Mouse (Mus musculus) MEL (cell line): ENCODE measurements around the gene Gm19345. TPM values are rescaled to one million over a fixed set of nuclear protein-coding genes. Genes with fewer than 3 reads are reported as not detected.
A peak's percentile ranks its signal among the peaks of the same experiment; 100 is the strongest.

Experiments
- DNase-seq: peaks from one replicate; pipeline ENCODE4 v3.0.0; 2011; ENCODE audit warnings: low read depth, low spot score
- H3K27ac ChIP-seq: 2 replicates; pipeline ENCODE4 v1.5.1; 2012; ENCODE audit warnings: low read depth, mild to moderate bottlenecking, control low read depth, low read length, moderate library complexity; ENCODE audit not compliant: control insufficient read depth
- H3K27me3 ChIP-seq, 2 experiments: fragments of 150-350 bp in 1 of 2; sonication (generic) in 1 of 2; 2 replicates each; pipeline ENCODE4 v1.6.1; 2012; ENCODE audit warnings: low read length in 2 of 2, mild to moderate bottlenecking in 2 of 2, improper control_type of control experiment in 1 of 2, moderate library complexity in 1 of 2; ENCODE audit not compliant: insufficient read depth in 2 of 2, control insufficient read depth in 1 of 2
- H3K36me3 ChIP-seq, 2 experiments: 2 replicates each; pipeline ENCODE4 v1.6.1; 2012 to 2014; ENCODE audit warnings: low read length in 2 of 2, improper control_type of control experiment in 1 of 2, inconsistent platforms in 1 of 2, mild to moderate bottlenecking in 1 of 2; ENCODE audit not compliant: insufficient read depth in 2 of 2, control insufficient read depth in 1 of 2
- H3K4me1 ChIP-seq, 2 experiments: fragments of 150-350 bp in 1 of 2; sonication (generic) in 1 of 2; 2 replicates each; pipeline ENCODE4 v1.6.1; 2012; ENCODE audit warnings: low read length in 2 of 2, improper control_type of control experiment in 1 of 2, mild to moderate bottlenecking in 1 of 2; ENCODE audit not compliant: insufficient read depth in 2 of 2, control insufficient read depth in 1 of 2
- H3K4me3 ChIP-seq, 2 experiments: fragments of 150-350 bp in 1 of 2; sonication (generic) in 1 of 2; 2 replicates each; pipeline ENCODE4 v1.5.1; 2012; ENCODE audit warnings: low read depth in 2 of 2, low read length in 2 of 2, mild to moderate bottlenecking in 2 of 2, moderate library complexity in 2 of 2, control low read depth in 1 of 2, improper control_type of control experiment in 1 of 2; ENCODE audit not compliant: control insufficient read depth in 1 of 2, insufficient read depth in 1 of 2
- H3K79me2 ChIP-seq: 2 replicates; pipeline ENCODE4 v1.6.1; 2012; ENCODE audit warnings: mild to moderate bottlenecking, low read length, moderate library complexity; ENCODE audit not compliant: control insufficient read depth, poor library complexity, insufficient read depth
- H3K9ac ChIP-seq: 2 replicates; pipeline ENCODE4 v1.6.1; 2012; ENCODE audit warnings: low read depth, mild to moderate bottlenecking, control low read depth, low read length, moderate library complexity; ENCODE audit not compliant: control insufficient read depth, poor library complexity, severe bottlenecking
- H3K9me3 ChIP-seq: fragments of 150-350 bp; sonication (generic); replicated peaks from 2 replicates; pipeline ENCODE4 v1.6.1; 2012; ENCODE audit warnings: mild to moderate bottlenecking, low read length, improper control_type of control experiment, moderate library complexity; ENCODE audit not compliant: insufficient read depth
- BHLHE40 ChIP-seq: IDR thresholded peaks from 2 replicates; pipeline ENCODE4 v1.6.1; 2012; ENCODE audit warnings: low read depth, mild to moderate bottlenecking, inconsistent platforms, low read length, improper control_type of control experiment, borderline replicate concordance
- CHD1 ChIP-seq: IDR thresholded peaks from 2 replicates; pipeline ENCODE4 v1.6.1; 2012; ENCODE audit warnings: low read depth, mild to moderate bottlenecking, inconsistent platforms, low read length, improper control_type of control experiment
- E2F4 ChIP-seq: IDR thresholded peaks from 2 replicates; pipeline ENCODE4 v1.6.1; 2011; ENCODE audit warnings: low read depth, low read length, improper control_type of control experiment, borderline replicate concordance
- ELF1 ChIP-seq: IDR thresholded peaks from 2 replicates; pipeline ENCODE4 v1.6.1; 2014; ENCODE audit warnings: low read depth, mild to moderate bottlenecking, inconsistent platforms, low read length, improper control_type of control experiment, moderate library complexity
- EP300 ChIP-seq, 2 experiments: IDR thresholded peaks; 2 replicates each; pipeline ENCODE4 v1.6.1; 2011; ENCODE audit warnings: improper control_type of control experiment in 2 of 2, low read length in 2 of 2, low read depth in 1 of 2, mild to moderate bottlenecking in 1 of 2
- ETS1 ChIP-seq: IDR thresholded peaks from 2 replicates; pipeline ENCODE4 v1.6.1; 2012; ENCODE audit warnings: low read depth, mild to moderate bottlenecking, inconsistent platforms, low read length, improper control_type of control experiment, moderate library complexity
- GATA1 ChIP-seq: IDR thresholded peaks from 2 replicates; pipeline ENCODE4 v1.6.1; 2011; ENCODE audit warnings: low read depth, low read length, improper control_type of control experiment
- HCFC1 ChIP-seq: IDR thresholded peaks from 2 replicates; pipeline ENCODE4 v1.6.1; 2012; ENCODE audit warnings: low read depth, mild to moderate bottlenecking, inconsistent platforms, low read length, improper control_type of control experiment, moderate library complexity
- KAT2A ChIP-seq: conservative IDR thresholded peaks from 2 replicates; pipeline ENCODE4 v1.6.1; 2012; ENCODE audit warnings: low read depth, low read length, improper control_type of control experiment, inconsistent platforms
- MAFK ChIP-seq: IDR thresholded peaks from 2 replicates; pipeline ENCODE4 v1.6.1; 2011; ENCODE audit warnings: low read depth, mild to moderate bottlenecking, low read length, improper control_type of control experiment, borderline replicate concordance
- MAX ChIP-seq: IDR thresholded peaks from 2 replicates; pipeline ENCODE4 v1.6.1; 2011; ENCODE audit warnings: low read length, improper control_type of control experiment
- MEF2A ChIP-seq: IDR thresholded peaks from 2 replicates; pipeline ENCODE4 v1.6.1; 2014; ENCODE audit warnings: low read depth, mild to moderate bottlenecking, inconsistent platforms, low read length, improper control_type of control experiment; ENCODE audit not compliant: poor library complexity, insufficient replicate concordance, severe bottlenecking; ENCODE audit errors: extremely low read depth
- MYB ChIP-seq: IDR thresholded peaks from 2 replicates; pipeline ENCODE4 v1.6.1; 2011; ENCODE audit warnings: mild to moderate bottlenecking, low read depth, low read length, improper control_type of control experiment
- MYC ChIP-seq: IDR thresholded peaks from 2 replicates; pipeline ENCODE4 v1.6.1; 2011; ENCODE audit warnings: low read depth, mild to moderate bottlenecking, low read length, improper control_type of control experiment, moderate library complexity
- NELFE ChIP-seq: IDR thresholded peaks from 2 replicates; pipeline ENCODE4 v1.6.1; 2011; ENCODE audit warnings: low read depth, low read length, improper control_type of control experiment
- NRF1 ChIP-seq: IDR thresholded peaks from 2 replicates; pipeline ENCODE4 v1.6.1; 2014; ENCODE audit warnings: low read depth, mild to moderate bottlenecking, inconsistent platforms, low read length, improper control_type of control experiment, moderate library complexity; ENCODE audit not compliant: poor library complexity, insufficient read depth, severe bottlenecking
- POLR2A ChIP-seq, 2 experiments: IDR thresholded peaks; 2 replicates each; pipeline ENCODE4 v1.6.1; 2011 to 2012; ENCODE audit warnings: low read length in 2 of 2, mild to moderate bottlenecking in 2 of 2, control low read depth in 1 of 2, improper control_type of control experiment in 1 of 2, low read depth in 1 of 2, moderate library complexity in 1 of 2; ENCODE audit not compliant: control insufficient read depth in 1 of 2, insufficient read depth in 1 of 2, poor library complexity in 1 of 2
- POLR2AphosphoS5 ChIP-seq: IDR thresholded peaks from 2 replicates; pipeline ENCODE4 v1.6.1; 2012; ENCODE audit warnings: low read depth, borderline replicate concordance, mild to moderate bottlenecking, inconsistent platforms, low read length, moderate library complexity, mixed read lengths
- RAD21 ChIP-seq: IDR thresholded peaks from 2 replicates; pipeline ENCODE4 v1.6.1; 2011; ENCODE audit warnings: mild to moderate bottlenecking, low read depth, low read length, improper control_type of control experiment
- RCOR1 ChIP-seq: IDR thresholded peaks from 2 replicates; pipeline ENCODE4 v1.6.1; 2012; ENCODE audit warnings: low read depth, mild to moderate bottlenecking, inconsistent platforms, low read length, improper control_type of control experiment
- SIN3A ChIP-seq: IDR thresholded peaks from 2 replicates; pipeline ENCODE4 v1.6.1; 2012; ENCODE audit warnings: low read length, improper control_type of control experiment, inconsistent platforms
- SMC3 ChIP-seq: IDR thresholded peaks from 2 replicates; pipeline ENCODE4 v1.6.1; 2011; ENCODE audit warnings: low read depth, low read length, improper control_type of control experiment
- TAL1 ChIP-seq: IDR thresholded peaks from 2 replicates; pipeline ENCODE4 v1.6.1; 2012; ENCODE audit warnings: mild to moderate bottlenecking, inconsistent platforms, low read length, moderate library complexity, mixed read lengths
- TBP ChIP-seq: IDR thresholded peaks from 2 replicates; pipeline ENCODE4 v1.8.0; 2011; ENCODE audit warnings: low read depth, low read length, improper control_type of control experiment
- TCF12 ChIP-seq: IDR thresholded peaks from 2 replicates; pipeline ENCODE4 v1.6.1; 2014; ENCODE audit warnings: low read depth, mild to moderate bottlenecking, inconsistent platforms, low read length, improper control_type of control experiment, moderate library complexity
- UBTF ChIP-seq: IDR thresholded peaks from 2 replicates; pipeline ENCODE4 v1.6.1; 2012; ENCODE audit warnings: low read depth, mild to moderate bottlenecking, inconsistent platforms, low read length, improper control_type of control experiment, moderate library complexity, borderline replicate concordance; ENCODE audit not compliant: insufficient read depth
- USF1 ChIP-seq: IDR thresholded peaks from 2 replicates; pipeline ENCODE4 v1.6.1; 2014; ENCODE audit warnings: low read depth, mild to moderate bottlenecking, inconsistent platforms, low read length, improper control_type of control experiment, moderate library complexity
- ZC3H11A ChIP-seq: IDR thresholded peaks from 2 replicates; pipeline ENCODE4 v1.6.1; 2012; ENCODE audit warnings: low read depth, mild to moderate bottlenecking, inconsistent platforms, low read length, improper control_type of control experiment
- ZNF384 ChIP-seq: IDR thresholded peaks from 2 replicates; pipeline ENCODE4 v1.6.1; 2012; ENCODE audit warnings: low read depth, mild to moderate bottlenecking, inconsistent platforms, low read length, improper control_type of control experiment
- polyA plus RNA-seq, 2 experiments: library from polyadenylated mRNA; stranded (reverse) in 1 of 2; unstranded in 1 of 2; fragments of >175 nt in 1 of 2; fragments of >200 nt in 1 of 2; gene quantifications; 2 replicates each; pipeline versions ENCODE4 v1.2.1 to v1.2.4; 2012; ENCODE audit warnings: low replicate concordance in 2 of 2, low read depth in 1 of 2; ENCODE audit not compliant: insufficient read length in 2 of 2, insufficient read depth in 1 of 2, missing spikeins in 1 of 2
- total RNA-seq: library from RNA; depleted of rRNA; stranded (reverse); fragments of 300-350 nt; gene quantifications from 2 replicates; pipeline ENCODE4 v1.2.3, GENCODE M21; 2012

The Gm19345 gene
- total and polyA plus RNA-seq, 3 experiments, result not detected

GRCm38 (mm10) chr7:19867751-19868399 is 16.1 kb downstream of the Gm19345 start:
- TF ChIP-seq KAT2A (no peak), MAFK (no peak), ZNF384 (no peak), BHLHE40 (no peak), NRF1 (no peak), NELFE (no peak), USF1 (no peak), RCOR1 (no peak), POLR2AphosphoS5 (no peak), HCFC1 (no peak), ZC3H11A (no peak), MAX (no peak), CHD1 (no peak), POLR2A (IDR thresholded peaks at IDR 0.05; ENCODE audit: control insufficient read depth in 1 of 2, insufficient read depth in 1 of 2, low read depth in 1 of 2, low read length in 2 of 2, poor library complexity in 1 of 2) (no peak), RAD21 (no peak), MYC (no peak), UBTF (no peak)
- peak; percentile 17 for DNase-seq
- no peaks in the 10 kb centered on the region; a peak in 1 of 4 replicates for H3K27me3 ChIP-seq
- H3K79me2 ChIP-seq, result no peaks in the 10 kb centered on the region
- H3K4me1 ChIP-seq, result peaks cover 0 to 17% of the 10 kb centered on the region in 2 experiments
- no peak overlapping the region for H3K4me3 ChIP-seq
- no peak overlapping the region for H3K9ac ChIP-seq
- H3K36me3 ChIP-seq, result peaks cover 0 to 10% of the 10 kb centered on the region in 2 experiments; a peak in 2 of 4 replicates
- no peaks in the 10 kb centered on the region for H3K9me3 ChIP-seq
- no peak overlapping the region for H3K27ac ChIP-seq

- peak overlapping the region; percentile 43 to 51 for H3K4me3 ChIP-seq
- H3K27me3 ChIP-seq, result no peaks in the 10 kb centered on the region; a peak in 1 of 4 replicates
- TF ChIP-seq MEF2A, result no peak
- peak; percentile 85 for TF ChIP-seq TCF12
- peak; percentile 67 for TF ChIP-seq ELF1
- TF ChIP-seq ETS1, result peak; percentile 82
- TF ChIP-seq EP300 (IDR thresholded peaks at IDR 0.05; ENCODE audit: low read depth in 1 of 2, low read length in 2 of 2), result peak; percentile 83 to 97
- peak; percentile 67 for TF ChIP-seq RCOR1
- TF ChIP-seq TBP, result peak; percentile 63
- TF ChIP-seq GATA1, result peak; percentile 54
- peak; percentile 65 for TF ChIP-seq TAL1
- no peak for TF ChIP-seq E2F4
- TF ChIP-seq MYB, result 0 out of 2 replicates have a peak, but pooled peaks have one; percentile 10
- TF ChIP-seq SIN3A, result peak; percentile 61
- TF ChIP-seq SMC3, result no peak
- TF ChIP-seq POLR2A (IDR thresholded peaks at IDR 0.05; ENCODE audit: control insufficient read depth in 1 of 2, insufficient read depth in 1 of 2, low read depth in 1 of 2, low read length in 2 of 2, poor library complexity in 1 of 2), result peak in 1 of 2 experiments; percentile 72; a peak in 2 of 4 replicates
- TF ChIP-seq NELFE, result peak; percentile 33; the same call in 1 of the 2 replicates
- peak; percentile 90 for DNase-seq
- H3K79me2 ChIP-seq, result no peaks in the 10 kb centered on the region
- peak overlapping the region; percentile 68 for H3K9ac ChIP-seq
- H3K36me3 ChIP-seq, result peaks cover 0 to 15% of the 10 kb centered on the region in 2 experiments; a peak in 2 of 4 replicates
- H3K27ac ChIP-seq, result peak overlapping the region; percentile 82
- peaks cover 0 to 19% of the 10 kb centered on the region in 2 experiments for H3K4me1 ChIP-seq
- no peaks in the 10 kb centered on the region for H3K9me3 ChIP-seq
These were observed 19.4 kb downstream of the Gm19345 start for GRCm38 (mm10) chr7:19871137-19871621.
